Mouse (Mus musculus) B cell, adult 2 months (primary cell): ENCODE data around the gene Nrn1l.

Experiments used
- DNase-seq, 2 experiments: peaks; one replicate each; pipeline ENCODE4 v3.0.0; 2022

Nrn1l gene

GRCm38 (mm10) chr8:105892432-105892831 is 935 bp upstream of the Nrn1l start:
- peak; percentile 43 to 45 for DNase-seq

- DNase-seq = no peak
These were observed 4.6 kb downstream of the Nrn1l start for GRCm38 (mm10) chr8:105897801-105898480.

GRCm38 (mm10) chr8:105900180-105900940 is 7.0 kb downstream of the Nrn1l start, which contains the start of gene Pskh1:
Gene Pskh1 (plus strand): TSS chr8:105900441.
- peak; percentile 94 to 96 for DNase-seq

- peak; percentile 33 to 39 for DNase-seq
These were observed 7.7 kb downstream of the Nrn1l start for GRCm38 (mm10) chr8:105900941-105901616.

GRCm38 (mm10) chr8:105919390-105919789 is 26.0 kb downstream of the Nrn1l start:
- DNase-seq = no peak

- DNase-seq = no peak
These were observed 31.8 kb downstream of the Nrn1l start for GRCm38 (mm10) chr8:105925123-105925522.

GRCm38 (mm10) chr8:105930602-105931001 is 37.2 kb downstream of the Nrn1l start:
- DNase-seq = peak; percentile 94

GRCm38 (mm10) chr8:105931271-105931670 is 37.9 kb downstream of the Nrn1l start:
- no peak for DNase-seq

- no peak for DNase-seq
These were observed 39.2 kb downstream of the Nrn1l start for GRCm38 (mm10) chr8:105932525-105932924.

- no peak for DNase-seq
These were observed 40.4 kb downstream of the Nrn1l start, which contains the start of gene Ctrl for GRCm38 (mm10) chr8:105933762-105934161. Gene Ctrl (minus strand): TSS chr8:105933862.

GRCm38 (mm10) chr8:105935105-105935504 is 41.7 kb downstream of the Nrn1l start:
- DNase-seq = no peak

- no peak for DNase-seq
These were observed 42.7 kb downstream of the Nrn1l start for GRCm38 (mm10) chr8:105935863-105936603.

- DNase-seq = peak; percentile 76 to 77
These were observed 43.6 kb downstream of the Nrn1l start for GRCm38 (mm10) chr8:105936866-105937475.

GRCm38 (mm10) chr8:105937496-105938305 is 44.3 kb downstream of the Nrn1l start:
- peak; percentile 73 for DNase-seq

GRCm38 (mm10) chr8:105938306-105938669 is 44.9 kb downstream of the Nrn1l start, which contains the start of gene Psmb10:
Gene Psmb10 (minus strand): TSS chr8:105938444.
- no peak for DNase-seq

- no peak for DNase-seq
These were observed 48.7 kb downstream of the Nrn1l start for GRCm38 (mm10) chr8:105942026-105942425.

- no peak for DNase-seq
These were observed 49.2 kb downstream of the Nrn1l start for GRCm38 (mm10) chr8:105942542-105942941.

GRCm38 (mm10) chr8:105943321-105943739 is 50.0 kb downstream of the Nrn1l start, which contains the start of gene Lcat:
Gene Lcat (minus strand): TSS chr8:105943382.
- no peak for DNase-seq
